Mouse (Mus musculus) heart, embryonic 14.5 days (tissue): ENCODE data around the gene Filip1. TPM values are rescaled to one million over a fixed set of nuclear protein-coding genes. Genes with fewer than 3 reads are reported as not detected.

Experiments
- ATAC-seq: fragments of 200-750 bp; cut with Nextera tagmentation; 2 replicates; pipeline ENCODE4 v1.8.0; 2017; ENCODE audit warnings: low read depth, moderate TSS enrichment; ENCODE audit not compliant: insufficient number of reproducible peaks, insufficient read depth, low FRiP score
- H3K27ac ChIP-seq, 2 experiments: fragments of 200-500 bp in 1 of 2; fragments of 300-500 bp in 1 of 2; sonication (generic) in 1 of 2; replicated peaks in 1 of 2; 2 replicates each; pipeline ENCODE4 v1.5.1; 2012 to 2014; ENCODE audit warnings: low read depth in 2 of 2, low read length in 2 of 2, control low read depth in 1 of 2, mild to moderate bottlenecking in 1 of 2, mixed read lengths in 1 of 2; ENCODE audit not compliant: control insufficient read depth in 1 of 2, insufficient read depth in 1 of 2
- H3K27me3 ChIP-seq: fragments of 300-500 bp; sonication (generic); 2 replicates; pipeline ENCODE4 v1.6.1; 2014; ENCODE audit warnings: mild to moderate bottlenecking, low read length, control low read depth; ENCODE audit not compliant: control insufficient read depth, insufficient read depth
- H3K36me3 ChIP-seq: fragments of 300-500 bp; sonication (generic); 2 replicates; pipeline ENCODE4 v1.6.1; 2014; ENCODE audit warnings: mild to moderate bottlenecking, control low read depth, low read length, mixed read lengths; ENCODE audit not compliant: control insufficient read depth, insufficient read depth
- H3K4me1 ChIP-seq, 2 experiments: fragments of 200-500 bp in 1 of 2; fragments of 300-500 bp in 1 of 2; sonication (generic) in 1 of 2; 2 replicates each; pipeline ENCODE4 v1.6.1; 2012 to 2014; ENCODE audit warnings: low read length in 2 of 2, control low read depth in 1 of 2, mixed read lengths in 1 of 2; ENCODE audit not compliant: control insufficient read depth in 2 of 2, insufficient read depth in 2 of 2
- H3K4me2 ChIP-seq: fragments of 300-500 bp; sonication (generic); 2 replicates; pipeline ENCODE4 v1.6.1; 2014; ENCODE audit warnings: mild to moderate bottlenecking, low read length
- H3K4me3 ChIP-seq, 2 experiments: fragments of 200-500 bp in 1 of 2; fragments of 300-500 bp in 1 of 2; sonication (generic) in 1 of 2; 2 replicates each; pipeline ENCODE4 v1.5.1; 2012 to 2014; ENCODE audit warnings: low read length in 2 of 2, mild to moderate bottlenecking in 2 of 2, control low read depth in 1 of 2, low read depth in 1 of 2, moderate library complexity in 1 of 2; ENCODE audit not compliant: control insufficient read depth in 1 of 2, insufficient read depth in 1 of 2
- H3K9ac ChIP-seq: fragments of 300-500 bp; sonication (generic); 2 replicates; pipeline ENCODE4 v1.6.1; 2014; ENCODE audit warnings: mild to moderate bottlenecking, low read length
- H3K9me3 ChIP-seq: fragments of 300-500 bp; sonication (generic); 2 replicates; pipeline ENCODE4 v1.6.1; 2016; ENCODE audit warnings: low read length, control low read depth; ENCODE audit not compliant: control insufficient read depth
- whole genome bisulfite sequencing: fragments of 180-500 bp; shearing (Covaris S2); extraction: QIAGEN DNeasy Blood & Tissue Kit; methylation state at CpG from one replicate; pipeline ENCODE4 v1.1.7; 2014; 5-methylcytosine and 5-hydroxymethylcytosine counted together
- polyA plus RNA-seq: library from polyadenylated mRNA; unstranded; fragments of >200 nt; fragmentation: Nextera tagmentation; extraction: Ambion mirVana; gene quantifications from 2 replicates; pipeline ENCODE4 v1.2.1, GENCODE M21; 2014

Gene Filip1
- polyA plus RNA-seq, 1 experiment from 2014 or later: 33.9 TPM

- H3K27ac ChIP-seq: peak overlapping the region in 1 of 2 experiments; percentile 22; a peak in 1 of 4 replicates
These were observed 39.1 kb downstream of the Filip1 start for GRCm38 (mm10) chr9:79973582-79973981.

GRCm38 (mm10) chr9:79972705-79973104, 39.9 kb downstream of the Filip1 start:
- Histone ChIP-seq H3K4me1 (peaks cover 24 to 67% of the 10 kb centered on the region in 2 experiments), H3K4me3 (no peak overlapping the region), H3K4me2 (peak overlapping the region; percentile 41)

More at GRCm38 (mm10) chr9:79973582-79973981, 39.1 kb downstream of the Filip1 start:
- peaks cover 21 to 64% of the 10 kb centered on the region in 2 experiments for H3K4me1 ChIP-seq
- no peak for ATAC-seq
- WGBS: 75% methylated on average over 8 of the region's 8 CpGs
- H3K27me3 ChIP-seq: no peaks in the 10 kb centered on the region
- H3K4me2 ChIP-seq: no peak overlapping the region; the same call in 1 of the 2 replicates
- no peak overlapping the region for H3K4me3 ChIP-seq
- H3K9me3 ChIP-seq: no peaks in the 10 kb centered on the region
- no peak overlapping the region for H3K9ac ChIP-seq
- H3K36me3 ChIP-seq: no peaks in the 10 kb centered on the region

DNA sequence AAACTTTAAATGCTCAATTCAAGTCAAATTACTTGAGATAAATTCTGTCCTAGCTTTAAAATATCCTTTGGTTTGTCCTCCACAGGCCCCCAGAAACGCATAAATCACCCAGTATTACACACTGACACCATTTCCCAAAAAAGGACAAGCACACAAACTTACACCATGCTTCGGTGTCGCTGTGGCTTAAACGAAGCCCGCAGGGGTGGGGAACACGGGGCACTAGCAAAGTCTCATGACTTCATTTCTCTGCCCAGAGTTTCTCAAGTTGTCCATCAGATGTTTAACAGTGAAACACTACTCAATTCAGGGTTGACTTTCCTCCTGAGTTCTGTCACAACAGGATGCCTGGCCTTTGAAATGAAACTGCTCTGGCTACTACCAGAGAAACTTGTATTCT, 41.0 kb downstream of the Filip1 start:
- Histone ChIP-seq H3K4me3 (no peak overlapping the region), H3K4me2 (peak overlapping the region; percentile 54), H3K9me3 (no peaks in the 10 kb centered on the region), H3K27ac (peak overlapping the region; percentile 2 to 69; a peak in 3 of 4 replicates), H3K27me3 (no peaks in the 10 kb centered on the region), H3K36me3 (no peaks in the 10 kb centered on the region), H3K4me1 (peaks cover 31 to 78% of the 10 kb centered on the region in 2 experiments), H3K9ac (no peak overlapping the region)
- WGBS: 65% methylated on average over 6 of the region's 6 CpGs
- ATAC-seq: no peak

More at GRCm38 (mm10) chr9:79972705-79973104, 39.9 kb downstream of the Filip1 start:
- H3K9me3 ChIP-seq: no peaks in the 10 kb centered on the region
- 17% methylated on average over 6 of the region's 6 CpGs for WGBS
- no peaks in the 10 kb centered on the region for H3K27me3 ChIP-seq
- ATAC-seq: no peak
- no peaks in the 10 kb centered on the region for H3K36me3 ChIP-seq
- H3K9ac ChIP-seq: 0 out of 2 replicates have a peak overlapping the region, but pooled peaks have one; percentile 10
- H3K27ac ChIP-seq: peak overlapping the region; percentile 66 to 69; a peak in 3 of 4 replicates

GRCm38 (mm10) chr9:79970659-79971118, 42.0 kb downstream of the Filip1 start:
- Histone ChIP-seq H3K27ac (peak overlapping the region; percentile 2 to 69; a peak in 3 of 4 replicates), H3K4me2 (peak overlapping the region; percentile 54), H3K9ac (peak overlapping the region; percentile 57; the same call in 1 of the 2 replicates), H3K27me3 (no peaks in the 10 kb centered on the region), H3K36me3 (no peaks in the 10 kb centered on the region), H3K4me3 (no peak overlapping the region), H3K4me1 (peaks cover 34 to 84% of the 10 kb centered on the region in 2 experiments), H3K9me3 (no peaks in the 10 kb centered on the region)
- ATAC-seq: no peak
- WGBS: 26% methylated on average over 8 of the region's 8 CpGs

DNA sequence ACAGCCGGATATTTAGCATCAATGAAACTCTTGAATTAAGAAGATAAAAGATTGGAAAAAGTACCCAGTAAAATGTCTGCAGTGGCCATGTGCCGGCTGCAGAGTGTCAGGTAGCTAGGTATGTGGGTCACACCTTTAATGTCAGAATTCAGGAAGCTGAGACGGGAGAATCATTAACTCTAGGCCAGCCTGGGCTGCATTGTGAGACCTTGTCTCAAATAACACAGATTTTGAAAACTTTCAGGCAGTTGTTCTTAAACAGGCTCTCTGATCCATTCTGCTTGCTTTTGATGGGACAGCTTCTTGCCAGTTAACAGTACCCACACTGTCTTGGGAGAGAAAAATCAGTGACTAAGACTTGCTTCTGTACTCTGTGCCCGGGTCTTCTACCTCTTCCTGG, 43.1 kb downstream of the Filip1 start:
- H3K4me1 ChIP-seq: peaks cover 32 to 83% of the 10 kb centered on the region in 2 experiments

GRCm38 (mm10) chr9:79966711-79967487, 45.8 kb downstream of the Filip1 start:
- H3K4me1 ChIP-seq: peaks cover 32 to 67% of the 10 kb centered on the region in 2 experiments
- H3K9ac ChIP-seq: no peak overlapping the region
- 69% methylated on average over 12 of the region's 12 CpGs for WGBS
- no peak overlapping the region for H3K4me3 ChIP-seq
- H3K4me2 ChIP-seq: no peak overlapping the region
- ATAC-seq: peak; percentile 15; the same call in 1 of the 2 replicates
- no peak overlapping the region for H3K27ac ChIP-seq
- no peaks in the 10 kb centered on the region for H3K9me3 ChIP-seq
- H3K27me3 ChIP-seq: no peaks in the 10 kb centered on the region
- H3K36me3 ChIP-seq: peaks cover 6% of the 10 kb centered on the region; the same call in 1 of the 2 replicates

More for the DNA sequence above, 43.1 kb downstream of the Filip1 start:
- no peaks in the 10 kb centered on the region for H3K27me3 ChIP-seq
- no peak overlapping the region for H3K4me3 ChIP-seq
- peaks cover 5% of the 10 kb centered on the region; the same call in 1 of the 2 replicates for H3K36me3 ChIP-seq
- H3K9me3 ChIP-seq: no peaks in the 10 kb centered on the region
- H3K4me2 ChIP-seq: no peak overlapping the region; the same call in 1 of the 2 replicates
- ATAC-seq: no peak
- 77% methylated on average over 4 of the region's 4 CpGs for WGBS
- H3K27ac ChIP-seq: peak overlapping the region; percentile 2 to 42; a peak in 2 of 4 replicates
- no peak overlapping the region for H3K9ac ChIP-seq

GRCm38 (mm10) chr9:79965600-79966392, 46.9 kb downstream of the Filip1 start:
- WGBS: 60% methylated on average over 14 of the region's 14 CpGs
- no peak overlapping the region for H3K4me3 ChIP-seq
- no peak for ATAC-seq
- no peak overlapping the region for H3K27ac ChIP-seq
- H3K9me3 ChIP-seq: no peaks in the 10 kb centered on the region
- H3K4me1 ChIP-seq: peaks cover 29 to 63% of the 10 kb centered on the region in 2 experiments
- H3K9ac ChIP-seq: no peak overlapping the region
- peak overlapping the region; percentile 19; the same call in 1 of the 2 replicates for H3K4me2 ChIP-seq
- no peaks in the 10 kb centered on the region for H3K27me3 ChIP-seq
- H3K36me3 ChIP-seq: peaks cover 6% of the 10 kb centered on the region; the same call in 1 of the 2 replicates
